Mouse (Mus musculus) CD4-positive naive resting alpha-beta T cell, adult 57 days (primary cell): ENCODE results near the gene Cyp4a14. TPM values are rescaled to one million over a fixed set of nuclear protein-coding genes. Genes with fewer than 3 reads are reported as not detected.

ENCODE experiments used
- total RNA-seq: library from RNA; stranded (reverse); gene quantifications from one replicate; pipeline ENCODE4 v1.2.4, GENCODE M21; 2023

Cyp4a14 gene
- total RNA-seq = not detected

DNA sequence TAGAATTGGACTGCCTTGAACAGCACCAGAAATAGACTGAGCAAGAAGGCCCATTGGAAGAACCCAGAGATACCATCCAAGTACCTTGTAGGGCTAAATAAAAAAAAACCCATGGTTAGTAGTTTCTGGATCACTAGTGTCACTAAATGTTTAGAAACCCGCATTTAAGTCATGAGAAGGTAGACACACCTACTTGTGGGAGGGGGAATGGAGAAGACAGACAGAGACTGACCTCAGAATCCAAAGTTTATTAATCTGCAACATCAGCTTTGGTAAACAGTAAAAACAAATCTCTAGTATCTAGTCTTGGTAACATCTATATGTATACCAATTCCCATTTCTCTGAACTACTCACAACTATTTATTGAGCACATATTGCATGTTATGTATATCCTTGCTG is at the start of gene Cyp4a14:
Cyp4a14 (minus strand) TSS at position 142 of the 400 bp plus-strand sequence.

DNA sequence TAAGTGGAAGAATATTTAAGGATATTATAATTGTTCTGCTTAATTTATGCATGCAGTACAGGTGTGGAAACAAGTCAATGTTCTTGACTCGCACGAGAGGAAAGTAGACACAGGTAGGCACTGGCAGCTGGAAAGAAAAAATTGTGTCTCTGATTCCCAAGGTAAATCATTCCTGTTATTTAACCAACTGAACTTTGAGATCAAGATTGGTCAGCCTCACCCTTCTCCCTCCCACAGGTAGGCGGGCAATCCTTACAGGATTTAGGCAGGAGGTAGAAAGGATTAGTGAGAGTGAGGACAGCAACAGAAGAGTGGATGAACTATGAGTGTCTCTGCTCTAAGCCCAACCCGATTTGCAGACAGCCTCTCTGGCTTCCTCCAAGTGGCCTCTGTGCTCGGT is 22.1 kb upstream of the Cyp4a14 start, which contains the start of gene Cyp4a10:
Cyp4a10 (plus strand) TSS at position 265 of the 400 bp plus-strand sequence.

DNA sequence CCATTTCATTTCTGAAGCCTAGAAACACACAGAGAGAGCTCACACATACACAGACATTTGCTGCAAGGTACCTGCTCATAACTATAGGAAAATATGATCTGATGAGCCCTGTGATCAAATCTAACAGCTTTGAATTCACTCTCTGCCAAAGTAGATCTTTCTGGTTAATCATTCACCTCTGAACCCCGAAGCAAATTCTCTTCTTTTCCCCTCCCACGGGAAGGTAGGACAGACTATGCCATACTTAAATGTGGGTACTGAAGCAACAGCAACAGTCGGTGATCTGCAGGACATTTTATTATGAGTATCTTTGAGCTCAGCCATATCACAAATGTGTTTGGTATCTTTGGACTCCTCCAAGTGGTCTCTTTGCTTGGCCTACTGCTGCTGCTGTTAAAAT is 43.6 kb downstream of the Cyp4a14 start, which contains the start of gene Cyp4a30b:
Cyp4a30b (plus strand) TSS at position 301 of the 400 bp plus-strand sequence.

Other genes with a start within 250 kb of the Cyp4a14 start
- not detected for gene Cyp4a12a, start 197.1 kb downstream of the Cyp4a14 start, total RNA-seq
- gene Cyp4a12b, start 84.5 kb downstream of the Cyp4a14 start, total RNA-seq = not detected
- gene Cyp4a30b, start 43.5 kb downstream of the Cyp4a14 start, total RNA-seq = not detected
- not detected for gene Cyp4a10, start 22.1 kb upstream of the Cyp4a14 start, total RNA-seq
- gene Cyp4a31, start 67.5 kb upstream of the Cyp4a14 start, total RNA-seq = not detected
- gene Cyp4a32, start 104.8 kb upstream of the Cyp4a14 start, total RNA-seq = not detected
- gene Cyp4b1, start 151.6 kb upstream of the Cyp4a14 start, total RNA-seq = not detected
- 32.8 TPM for gene Efcab14, start 241.6 kb upstream of the Cyp4a14 start, total RNA-seq